Mouse (Mus musculus): ENCODE results near the gene Lrrc3c.

- TF ChIP-seq CTCF (IDR thresholded peaks at IDR 0.05; ENCODE audit: control insufficient read depth, insufficient read depth, low read length) (no peak), POLR2A (IDR thresholded peaks at IDR 0.05; ENCODE audit: borderline replicate concordance, control insufficient read depth, low read depth, low read length) (no peak)
These were observed 11.8 kb upstream of the Lrrc3c start for GRCm38 (mm10) chr11:98586087-98586891.

Data from bone marrow, adult 2 months (tissue).